Mouse (Mus musculus) MEL (cell line): Measurements from ENCODE around the gene Pdzd7.

Source experiments
- CTCF ChIP-seq, 3 experiments: IDR thresholded peaks in 2 of 3; conservative IDR thresholded peaks in 1 of 3; 2 replicates each; pipeline ENCODE4 v1.5.1; 2011 to 2012; ENCODE audit warnings: low read length in 3 of 3, low read depth in 2 of 3, mild to moderate bottlenecking in 2 of 3, improper control_type of control experiment in 1 of 3, inconsistent platforms in 1 of 3, mixed read lengths in 1 of 3, moderate library complexity in 1 of 3; ENCODE audit not compliant: control insufficient read depth in 1 of 3, insufficient read depth in 1 of 3, poor library complexity in 1 of 3, severe bottlenecking in 1 of 3
- ELF1 ChIP-seq: IDR thresholded peaks from 2 replicates; pipeline ENCODE4 v1.6.1; 2014; ENCODE audit warnings: low read depth, mild to moderate bottlenecking, inconsistent platforms, low read length, improper control_type of control experiment, moderate library complexity
- KAT2A ChIP-seq: conservative IDR thresholded peaks from 2 replicates; pipeline ENCODE4 v1.6.1; 2012; ENCODE audit warnings: low read depth, low read length, improper control_type of control experiment, inconsistent platforms
- MAFK ChIP-seq: IDR thresholded peaks from 2 replicates; pipeline ENCODE4 v1.6.1; 2011; ENCODE audit warnings: low read depth, mild to moderate bottlenecking, low read length, improper control_type of control experiment, borderline replicate concordance
- MAZ ChIP-seq: IDR thresholded peaks from 2 replicates; pipeline ENCODE4 v1.6.1; 2012; ENCODE audit warnings: low read depth, mild to moderate bottlenecking, inconsistent platforms, low read length, improper control_type of control experiment
- MEF2A ChIP-seq: IDR thresholded peaks from 2 replicates; pipeline ENCODE4 v1.6.1; 2014; ENCODE audit warnings: low read depth, mild to moderate bottlenecking, inconsistent platforms, low read length, improper control_type of control experiment; ENCODE audit not compliant: poor library complexity, insufficient replicate concordance, severe bottlenecking; ENCODE audit errors: extremely low read depth
- POLR2A ChIP-seq, 2 experiments: IDR thresholded peaks; 2 replicates each; pipeline ENCODE4 v1.6.1; 2011 to 2012; ENCODE audit warnings: low read length in 2 of 2, mild to moderate bottlenecking in 2 of 2, control low read depth in 1 of 2, improper control_type of control experiment in 1 of 2, low read depth in 1 of 2, moderate library complexity in 1 of 2; ENCODE audit not compliant: control insufficient read depth in 1 of 2, insufficient read depth in 1 of 2, poor library complexity in 1 of 2
- POLR2AphosphoS2 ChIP-seq: IDR thresholded peaks from 2 replicates; pipeline ENCODE4 v1.6.1; 2011; ENCODE audit warnings: low read length, improper control_type of control experiment
- SIN3A ChIP-seq: IDR thresholded peaks from 2 replicates; pipeline ENCODE4 v1.6.1; 2012; ENCODE audit warnings: low read length, improper control_type of control experiment, inconsistent platforms
- UBTF ChIP-seq: IDR thresholded peaks from 2 replicates; pipeline ENCODE4 v1.6.1; 2012; ENCODE audit warnings: low read depth, mild to moderate bottlenecking, inconsistent platforms, low read length, improper control_type of control experiment, moderate library complexity, borderline replicate concordance; ENCODE audit not compliant: insufficient read depth
- USF2 ChIP-seq, 2 experiments: IDR thresholded peaks; 2 replicates each; pipeline ENCODE4 v1.6.1; 2011 to 2012; ENCODE audit warnings: improper control_type of control experiment in 2 of 2, low read length in 2 of 2, borderline replicate concordance in 1 of 2, inconsistent platforms in 1 of 2, low read depth in 1 of 2, mild to moderate bottlenecking in 1 of 2; ENCODE audit not compliant: insufficient read depth in 1 of 2

DNA sequence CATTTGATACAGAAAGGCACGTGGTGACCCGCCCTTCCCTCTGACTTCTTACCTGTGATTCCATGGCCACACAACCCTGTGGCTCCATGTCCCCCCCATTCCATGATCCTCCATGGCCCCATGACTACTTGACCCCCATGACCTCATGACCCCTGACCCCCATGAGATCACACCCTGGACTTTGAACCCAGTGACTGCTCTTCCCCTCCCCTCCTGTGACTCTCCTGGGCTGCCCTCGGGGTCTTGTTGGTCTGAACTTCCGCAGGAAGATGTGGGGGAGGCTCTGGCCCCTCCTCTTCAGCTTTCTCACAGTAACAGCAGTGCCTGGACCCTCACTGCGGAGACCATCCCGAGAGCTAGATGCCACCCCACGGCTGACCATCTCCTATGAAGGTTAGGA is 53.3 kb downstream of the Pdzd7 start:
- TF ChIP-seq SIN3A (no peak), CTCF (IDR thresholded peaks at IDR 0.05 in 2 of 3, conservative IDR thresholded peaks at IDR 0.05 in 1 of 3; ENCODE audit: control insufficient read depth in 1 of 3, insufficient read depth in 1 of 3, low read depth in 2 of 3, low read length in 3 of 3, poor library complexity in 1 of 3, severe bottlenecking in 1 of 3) (no peak), MAZ (no peak), MEF2A (no peak), POLR2A (IDR thresholded peaks at IDR 0.05; ENCODE audit: control insufficient read depth in 1 of 2, insufficient read depth in 1 of 2, low read depth in 1 of 2, low read length in 2 of 2, poor library complexity in 1 of 2) (no peak), ELF1 (no peak), MAFK (no peak), KAT2A (no peak), UBTF (no peak), USF2 (IDR thresholded peaks at IDR 0.05; ENCODE audit: borderline replicate concordance in 1 of 2, insufficient read depth in 1 of 2, low read depth in 1 of 2, low read length in 2 of 2) (no peak), POLR2AphosphoS2 (no peak)
